In genomic region chr15:94254861-94255516, GRCm38 (mm10) we compare ENCODE assay signal across 9 mouse cellular contexts.
DNase-seq lines count a peak whose midpoint lies in the region; ATAC-seq and TF ChIP-seq lines count a peak whose summit lies in the region.
"Had no signal": no experiment of that assay in that cellular context is flagged by ENCODE, and none has a peak within 500 bp of the region (broad histone marks: within the 10 kb centered on the region; RNA-seq: fewer than 3 reads in every experiment).

No protein-coding gene starts in this region.

- peak; percentile 21 for DNase-seq in gastrocnemius, postnatal 14 days
- no peak for DNase-seq in gastrocnemius, adult 8-10 months (ENCODE audit: low spot score in 2 of 2)
- peak; percentile 69 for DNase-seq in midbrain, postnatal 0 days (ENCODE audit: low spot score)
- DNase-seq in midbrain, embryonic 14.5 days: no peak
- DNase-seq in embryo, embryonic 9.5 days (ENCODE audit: extremely low spot score): no peak
- no peak for DNase-seq in heart, adult 9 months (ENCODE audit: low spot score in 2 of 2)

- H3K9me3 ChIP-seq in midbrain, postnatal 0 days (ENCODE audit: low read length): no peaks in the 10 kb centered on the region
- no peaks in the 10 kb centered on the region for H3K9me3 ChIP-seq in midbrain, embryonic 14.5 days (ENCODE audit: control insufficient read depth, low read length)
- H3K9me3 ChIP-seq: heart, embryonic 12.5 days had no signal

- no peak overlapping the region for H3K9ac ChIP-seq in midbrain, postnatal 0 days (replicated peaks; ENCODE audit: low read length, poor library complexity, severe bottlenecking)
- no peak overlapping the region for H3K9ac ChIP-seq in midbrain, embryonic 14.5 days (replicated peaks; ENCODE audit: low read length)
- H3K9ac ChIP-seq: heart, embryonic 12.5 days had no signal

- no peak for ATAC-seq in midbrain, postnatal 0 days (ENCODE audit: low FRiP score)
- ATAC-seq in midbrain, embryonic 14.5 days (ENCODE audit: low FRiP score, low TSS enrichment): no peak
- ATAC-seq in neutrophil, adult 5-6 weeks (ENCODE audit: extremely low read depth, insufficient number of reproducible peaks, low FRiP score, poor library complexity, severe bottlenecking): peak; percentile 48; the same call in 1 of the 2 replicates

- intact Hi-C loops in gastrocnemius, postnatal 14 days (cut with DNase I; ENCODE audit: low total_unique reads): no loop called here

- no peaks in the 10 kb centered on the region for H3K27me3 ChIP-seq in midbrain, postnatal 0 days (ENCODE audit: insufficient read depth, low read length)
- H3K27me3 ChIP-seq in midbrain, embryonic 14.5 days (ENCODE audit: control insufficient read depth, insufficient read depth, low read length): no peaks in the 10 kb centered on the region
- H3K27me3 ChIP-seq: heart, embryonic 12.5 days had no signal

- no peaks in the 10 kb centered on the region for H3K4me1 ChIP-seq in midbrain, postnatal 0 days (ENCODE audit: insufficient read depth, low read length)
- H3K4me1 ChIP-seq in midbrain, embryonic 14.5 days (ENCODE audit: control insufficient read depth, insufficient read depth, low read length): no peaks in the 10 kb centered on the region
- H3K4me1 ChIP-seq in cortical plate, adult 2 months (ENCODE audit: control insufficient read depth, insufficient read depth, low read length): peaks cover 1% of the 10 kb centered on the region; the same call in 1 of the 2 replicates

- 72% methylated on average over 3 of the region's 3 CpGs for WGBS in midbrain, postnatal 0 days
- WGBS in midbrain, embryonic 14.5 days: 73% methylated on average over 3 of the region's 3 CpGs

- H3K4me3 ChIP-seq in midbrain, postnatal 0 days (ENCODE audit: low read depth, low read length): no peak overlapping the region
- H3K4me3 ChIP-seq in midbrain, embryonic 14.5 days (replicated peaks; ENCODE audit: low read depth, low read length): no peak overlapping the region
- no peak overlapping the region for H3K4me3 ChIP-seq in cortical plate, adult 2 months (ENCODE audit: insufficient read depth, low read length)
- H3K4me3 ChIP-seq: heart, embryonic 12.5 days had no signal

- H3K4me2 ChIP-seq in midbrain, postnatal 0 days (ENCODE audit: low read depth, low read length, poor library complexity, severe bottlenecking): no peak overlapping the region
- H3K4me2 ChIP-seq in midbrain, embryonic 14.5 days (ENCODE audit: low read length): no peak overlapping the region
- H3K4me2 ChIP-seq: heart, embryonic 12.5 days had no signal

- no peak overlapping the region for H3K27ac ChIP-seq in midbrain, postnatal 0 days (ENCODE audit: low read depth, low read length)
- H3K27ac ChIP-seq in midbrain, embryonic 14.5 days (replicated peaks; ENCODE audit: low read depth, low read length): no peak overlapping the region
- H3K27ac ChIP-seq in cortical plate, adult 2 months (ENCODE audit: insufficient read depth, low read length): no peak overlapping the region

- peak; percentile 63 for TF ChIP-seq CTCF in midbrain, postnatal 0 days (IDR thresholded peaks at IDR 0.05)
- TF ChIP-seq CTCF in cortical plate, adult 2 months (IDR thresholded peaks at IDR 0.05; ENCODE audit: extremely low read depth, insufficient read depth, low read length): 0 out of 2 replicates have a peak, but pooled peaks have one; percentile 25

- H3K36me3 ChIP-seq in midbrain, postnatal 0 days (ENCODE audit: insufficient read depth, low read length): no peaks in the 10 kb centered on the region
- H3K36me3 ChIP-seq in midbrain, embryonic 14.5 days (ENCODE audit: control insufficient read depth, insufficient read depth, low read length): no peaks in the 10 kb centered on the region
- H3K36me3 ChIP-seq: heart, embryonic 12.5 days had no signal

- TF ChIP-seq POLR2A in cortical plate, adult 2 months (IDR thresholded peaks at IDR 0.05; ENCODE audit: extremely low read depth, insufficient read depth, low read length): no peak

Comparison
In these comparisons a context has a peak if more than half of its experiments do, and no peak if none do; other contexts are left out.
1. DNase-seq: peak in gastrocnemius, postnatal 14 days (single experiment) and midbrain, postnatal 0 days (single experiment); none in gastrocnemius, adult 8-10 months (0 of 2), midbrain, embryonic 14.5 days (single experiment), embryo, embryonic 9.5 days (single experiment) and heart, adult 9 months (0 of 2).